Mouse (Mus musculus) intestine, postnatal 0 days (tissue): ENCODE results near the gene Ccdc34. TPM values are rescaled to one million over a fixed set of nuclear protein-coding genes. Genes with fewer than 3 reads are reported as not detected.

Experiments used
- ATAC-seq: fragments of 200-750 bp; cut with Nextera tagmentation; 2 replicates; pipeline ENCODE4 v1.8.0; 2017; ENCODE audit warnings: mild to moderate bottlenecking, moderate TSS enrichment, moderate library complexity
- H3K27ac ChIP-seq: fragments of 300-500 bp; sonication (generic); 2 replicates; pipeline ENCODE4 v1.5.1; 2014; ENCODE audit warnings: mild to moderate bottlenecking, low read depth, low read length, moderate library complexity
- H3K27me3 ChIP-seq: fragments of 300-500 bp; sonication (generic); replicated peaks from 2 replicates; pipeline ENCODE4 v1.6.1; 2014; ENCODE audit warnings: low read length, mixed read lengths; ENCODE audit not compliant: control insufficient read depth, insufficient read depth
- H3K36me3 ChIP-seq: fragments of 300-500 bp; sonication (generic); 2 replicates; pipeline ENCODE4 v1.6.1; 2014; ENCODE audit warnings: mild to moderate bottlenecking, moderate library complexity; ENCODE audit not compliant: control insufficient read depth, insufficient read depth
- H3K4me1 ChIP-seq: fragments of 300-500 bp; sonication (generic); replicated peaks from 2 replicates; pipeline ENCODE4 v1.6.1; 2014; ENCODE audit warnings: antibody characterized with exemption, low read length, mixed read lengths; ENCODE audit not compliant: control insufficient read depth, insufficient read depth
- H3K4me2 ChIP-seq: fragments of 300-500 bp; sonication (generic); replicated peaks from 2 replicates; pipeline ENCODE4 v1.6.1; 2014; ENCODE audit warnings: low read depth, mild to moderate bottlenecking, moderate library complexity
- H3K4me3 ChIP-seq: fragments of 300-500 bp; sonication (generic); 2 replicates; pipeline ENCODE4 v1.5.1; 2014; ENCODE audit warnings: low read depth, low read length
- H3K9ac ChIP-seq: fragments of 300-500 bp; sonication (generic); 2 replicates; pipeline ENCODE4 v1.6.1; 2014; ENCODE audit warnings: mild to moderate bottlenecking, low read depth, low read length
- H3K9me3 ChIP-seq: fragments of 300-500 bp; sonication (generic); 2 replicates; pipeline ENCODE4 v1.6.1; 2016; ENCODE audit warnings: mixed run types; ENCODE audit not compliant: control insufficient read depth
- CTCF ChIP-seq: sonication (generic); IDR thresholded peaks from 2 replicates; pipeline ENCODE4 v1.5.1; 2016; ENCODE audit warnings: low read depth, mild to moderate bottlenecking, control low read depth, antibody characterized with exemption, moderate library complexity
- WGBS: fragments of 180-500 bp; shearing (Covaris S2); extraction: QIAGEN DNeasy Blood & Tissue Kit; methylation state at CpG from one replicate; pipeline ENCODE4 v1.1.7; 2014; 5-methylcytosine and 5-hydroxymethylcytosine counted together
- polyA plus RNA-seq: library from polyadenylated mRNA; unstranded; fragments of >200 nt; fragmentation: Nextera tagmentation; extraction: Ambion mirVana; gene quantifications from 2 replicates; pipeline ENCODE4 v1.2.1, GENCODE M21; 2015

Ccdc34 gene
- polyA plus RNA-seq, 1 experiment from 2014 or later: 25.3 TPM

GRCm38 (mm10) chr2:110182248-110182647, 164.6 kb downstream of the Ccdc34 start:
- no peak for TF ChIP-seq CTCF
- 70% methylated on average over 6 of the region's 6 CpGs for WGBS
- ATAC-seq: no peak

DNA sequence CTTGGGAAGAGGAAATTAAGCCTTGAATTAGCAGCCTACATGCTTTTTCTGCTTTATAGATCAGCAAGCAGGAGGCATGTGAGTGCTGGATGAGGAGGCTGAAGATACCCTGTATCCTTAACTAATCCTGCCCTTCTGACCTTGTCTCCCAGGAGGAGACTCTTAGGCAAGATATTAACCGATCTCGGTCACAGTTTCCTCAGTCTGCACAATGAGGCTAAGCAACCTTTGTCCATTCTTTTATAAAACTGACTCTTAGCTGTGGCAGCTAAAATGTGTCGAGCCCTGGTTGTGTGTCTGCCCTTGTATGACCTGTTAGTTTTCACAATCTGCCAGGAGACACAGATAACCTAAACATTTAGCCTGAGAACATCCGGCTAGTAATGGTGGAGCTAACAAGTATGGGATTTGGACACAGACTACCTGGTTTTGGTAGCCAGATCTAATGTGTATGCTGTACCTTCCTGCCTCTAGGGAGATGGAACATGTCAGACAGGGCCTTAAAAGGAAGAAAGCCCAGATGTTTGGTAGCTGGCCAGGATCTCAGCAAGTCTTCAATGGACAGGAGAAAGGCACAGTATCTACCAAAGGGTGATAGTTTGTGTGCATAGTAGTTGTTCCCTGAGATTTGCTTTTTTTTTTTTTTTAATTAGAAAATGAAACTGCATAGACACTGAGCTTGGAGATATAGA, 165.3 kb downstream of the Ccdc34 start:
- H3K27ac ChIP-seq: no peak overlapping the region
- H3K4me2 ChIP-seq: no peak overlapping the region
- 36% methylated on average over 4 of the region's 4 CpGs for WGBS
- H3K27me3 ChIP-seq: no peaks in the 10 kb centered on the region
- H3K9ac ChIP-seq: no peak overlapping the region
- no peak for ATAC-seq
- H3K36me3 ChIP-seq: no peaks in the 10 kb centered on the region
- no peak overlapping the region for H3K4me3 ChIP-seq
- H3K4me1 ChIP-seq: 0 out of 2 replicates have a peak, but pooled peaks cover 8% of the 10 kb centered on the region
- no peaks in the 10 kb centered on the region for H3K9me3 ChIP-seq
- TF ChIP-seq CTCF: no peak

More at GRCm38 (mm10) chr2:110182248-110182647, 164.6 kb downstream of the Ccdc34 start:
- Histone ChIP-seq H3K4me1 (0 out of 2 replicates have a peak, but pooled peaks cover 8% of the 10 kb centered on the region), H3K36me3 (no peaks in the 10 kb centered on the region), H3K4me3 (no peak overlapping the region), H3K9me3 (no peaks in the 10 kb centered on the region), H3K27me3 (no peaks in the 10 kb centered on the region), H3K9ac (no peak overlapping the region), H3K27ac (no peak overlapping the region), H3K4me2 (no peak overlapping the region)

GRCm38 (mm10) chr2:110184071-110184470, 166.5 kb downstream of the Ccdc34 start:
- Histone ChIP-seq H3K4me3 (no peak overlapping the region), H3K27ac (no peak overlapping the region), H3K9ac (no peak overlapping the region), H3K9me3 (no peaks in the 10 kb centered on the region), H3K4me1 (0 out of 2 replicates have a peak, but pooled peaks cover 8% of the 10 kb centered on the region), H3K4me2 (no peak overlapping the region), H3K36me3 (no peaks in the 10 kb centered on the region), H3K27me3 (no peaks in the 10 kb centered on the region)
- 93% methylated on average over 1 of the region's 1 CpGs for WGBS
- TF ChIP-seq CTCF: no peak
- ATAC-seq: no peak

- no peak overlapping the region for H3K27ac ChIP-seq
- H3K36me3 ChIP-seq: no peaks in the 10 kb centered on the region
- H3K9me3 ChIP-seq: no peaks in the 10 kb centered on the region
- no peak for TF ChIP-seq CTCF
- no peak overlapping the region for H3K4me3 ChIP-seq
- no peak overlapping the region for H3K9ac ChIP-seq
- whole genome bisulfite sequencing: 21% methylated on average over 6 of the region's 6 CpGs
- no peaks in the 10 kb centered on the region for H3K4me1 ChIP-seq
- no peak overlapping the region for H3K4me2 ChIP-seq
- no peaks in the 10 kb centered on the region for H3K27me3 ChIP-seq
- ATAC-seq: peak; percentile 68
Observed at GRCm38 (mm10) chr2:110186427-110186980, 168.9 kb downstream of the Ccdc34 start.

- Histone ChIP-seq H3K27ac (peak overlapping the region; percentile 30; the same call in 1 of the 2 replicates), H3K4me3 (no peak overlapping the region), H3K27me3 (no peaks in the 10 kb centered on the region), H3K9me3 (no peaks in the 10 kb centered on the region), H3K9ac (no peak overlapping the region), H3K36me3 (no peaks in the 10 kb centered on the region), H3K4me1 (0 out of 2 replicates have a peak, but pooled peaks cover 3% of the 10 kb centered on the region), H3K4me2 (0 out of 2 replicates have a peak overlapping the region, but pooled peaks have one; percentile 6)
- WGBS: 50% methylated on average over 4 of the region's 4 CpGs
- peak; percentile 66 for ATAC-seq
- peak; percentile 40 for TF ChIP-seq CTCF
Observed at GRCm38 (mm10) chr2:110188696-110189397, 171.2 kb downstream of the Ccdc34 start.

- Histone ChIP-seq H3K36me3 (no peaks in the 10 kb centered on the region), H3K4me3 (no peak overlapping the region), H3K4me2 (no peak overlapping the region), H3K27me3 (no peaks in the 10 kb centered on the region), H3K4me1 (0 out of 2 replicates have a peak, but pooled peaks cover 3% of the 10 kb centered on the region), H3K9ac (no peak overlapping the region), H3K27ac (no peak overlapping the region), H3K9me3 (no peaks in the 10 kb centered on the region)
- TF ChIP-seq CTCF: no peak
- no peak for ATAC-seq
- WGBS: 85% methylated on average over 2 of the region's 2 CpGs
Observed at GRCm38 (mm10) chr2:110190416-110190815, 172.8 kb downstream of the Ccdc34 start.
